In genomic region chr3:98417328-98417727, GRCm38 (mm10) we compare ENCODE assay signal across 10 mouse cellular contexts. TPM values are rescaled to one million over a fixed set of nuclear protein-coding genes. Genes with fewer than 3 reads are reported as not detected.
DNase-seq lines count a peak whose midpoint lies in the region; ATAC-seq and TF ChIP-seq lines count a peak whose summit lies in the region.
"Had no signal": no experiment of that assay in that cellular context is flagged by ENCODE, and none has a peak within 500 bp of the region (broad histone marks: within the 10 kb centered on the region; RNA-seq: fewer than 3 reads in every experiment).

No protein-coding gene starts in this region.

- intact Hi-C loops in left cerebral cortex, postnatal 4 days (cut with DNase I), result no loop called here

- H3K9me3 ChIP-seq in limb, embryonic 13.5 days, result no peaks in the 10 kb centered on the region
- no peaks in the 10 kb centered on the region for H3K9me3 ChIP-seq in limb, embryonic 10.5 days (replicated peaks)
- no peaks in the 10 kb centered on the region for H3K9me3 ChIP-seq in midbrain, embryonic 16.5 days (replicated peaks; ENCODE audit: control insufficient read depth, low read length, poor library complexity, severe bottlenecking)
- H3K9me3 ChIP-seq: limb, embryonic 12.5 days had no signal

- 0 out of 2 replicates have a peak, but pooled peaks have one; percentile 32 for ATAC-seq in limb, embryonic 13.5 days (ENCODE audit: low FRiP score, low read depth)
- peak; percentile 75 for ATAC-seq in midbrain, embryonic 16.5 days

- H3K27me3 ChIP-seq in limb, embryonic 13.5 days, result no peaks in the 10 kb centered on the region
- H3K27me3 ChIP-seq in limb, embryonic 10.5 days (ENCODE audit: low read depth, poor library complexity, severe bottlenecking), result no peaks in the 10 kb centered on the region
- no peaks in the 10 kb centered on the region for H3K27me3 ChIP-seq in kidney, adult 2 months (replicated peaks; ENCODE audit: control insufficient read depth, insufficient read depth, low read length)
- no peaks in the 10 kb centered on the region for H3K27me3 ChIP-seq in midbrain, embryonic 16.5 days (ENCODE audit: control insufficient read depth, insufficient read depth, low read depth, low read length)
- H3K27me3 ChIP-seq: limb, embryonic 12.5 days had no signal

- no peak overlapping the region for H3K27ac ChIP-seq in limb, embryonic 13.5 days
- no peak overlapping the region for H3K27ac ChIP-seq in limb, embryonic 10.5 days
- H3K27ac ChIP-seq in kidney, adult 2 months (ENCODE audit: insufficient read depth, low read depth, low read length), result peak overlapping the region; percentile 80
- 0 out of 2 replicates have a peak overlapping the region, but pooled peaks have one; percentile 15 for H3K27ac ChIP-seq in midbrain, embryonic 16.5 days (ENCODE audit: low read length)
- H3K27ac ChIP-seq: limb, embryonic 12.5 days had no signal

- no peak overlapping the region for H3K4me2 ChIP-seq in limb, embryonic 13.5 days (replicated peaks)
- H3K4me2 ChIP-seq in midbrain, embryonic 16.5 days (ENCODE audit: low read length), result no peak overlapping the region
- H3K4me2 ChIP-seq: limb, embryonic 12.5 days had no signal

- peaks cover 18% of the 10 kb centered on the region for H3K4me1 ChIP-seq in limb, embryonic 13.5 days
- H3K4me1 ChIP-seq in limb, embryonic 10.5 days, result peaks cover 7% of the 10 kb centered on the region
- H3K4me1 ChIP-seq in kidney, adult 2 months (ENCODE audit: control insufficient read depth, insufficient read depth, low read length), result peaks cover 40% of the 10 kb centered on the region; the same call in 1 of the 2 replicates
- H3K4me1 ChIP-seq in midbrain, embryonic 16.5 days (ENCODE audit: control insufficient read depth, insufficient read depth, low read length), result peaks cover 3% of the 10 kb centered on the region; the same call in 1 of the 2 replicates

- no peak for TF ChIP-seq CTCF in kidney, adult 2 months (conservative IDR thresholded peaks at IDR 0.05; ENCODE audit: insufficient read depth, insufficient read length, low read depth, low read length)

- DNase-seq in limb, embryonic 10.5 days (ENCODE audit: low spot score), result no peak
- peak; percentile 77 for DNase-seq in cerebellum, adult 8-10 months
- peak; percentile 99 for DNase-seq in heart, adult 11 months
- peak; percentile 98 for DNase-seq in kidney, adult 2 months
- peak; percentile 97 for DNase-seq in left cerebral cortex, postnatal 4 days
- peak; percentile 72 for DNase-seq in urinary bladder, postnatal 4 days (ENCODE audit: low spot score in 2 of 2)

- TF ChIP-seq POLR2A in kidney, adult 2 months (IDR thresholded peaks at IDR 0.05; ENCODE audit: low read depth, low read length), result no peak

- H3K4me3 ChIP-seq in limb, embryonic 13.5 days, result no peak overlapping the region
- H3K4me3 ChIP-seq in limb, embryonic 10.5 days, result no peak overlapping the region
- H3K4me3 ChIP-seq in kidney, adult 2 months (ENCODE audit: insufficient read depth, low read depth, low read length), result no peak overlapping the region
- H3K4me3 ChIP-seq in midbrain, embryonic 16.5 days (ENCODE audit: low read depth, low read length), result no peak overlapping the region
- H3K4me3 ChIP-seq: limb, embryonic 12.5 days had no signal

- H3K9ac ChIP-seq in limb, embryonic 13.5 days, result no peak overlapping the region
- H3K9ac ChIP-seq in midbrain, embryonic 16.5 days (ENCODE audit: low read depth, low read length), result no peak overlapping the region
- H3K9ac ChIP-seq: limb, embryonic 12.5 days had no signal

- 68% methylated on average over 4 of the region's 4 CpGs for WGBS in limb, embryonic 13.5 days
- 81% methylated on average over 4 of the region's 4 CpGs for WGBS in limb, embryonic 10.5 days
- 13% methylated on average over 4 of the region's 4 CpGs for WGBS in kidney, adult 2 months
- WGBS in midbrain, embryonic 16.5 days, result 73% methylated on average over 4 of the region's 4 CpGs

- no peaks in the 10 kb centered on the region; the same call in 1 of the 2 replicates for H3K36me3 ChIP-seq in limb, embryonic 13.5 days
- no peaks in the 10 kb centered on the region for H3K36me3 ChIP-seq in limb, embryonic 10.5 days
- H3K36me3 ChIP-seq in kidney, adult 2 months (ENCODE audit: control insufficient read depth, insufficient read depth, low read length), result no peaks in the 10 kb centered on the region
- H3K36me3 ChIP-seq in midbrain, embryonic 16.5 days (ENCODE audit: control insufficient read depth, insufficient read depth, low read length), result no peaks in the 10 kb centered on the region
- H3K36me3 ChIP-seq: G1E; limb, embryonic 12.5 days had no signal

RNA-seq across cellular contexts. Expression of gene Zfp697, which starts 35.1 kb away (rescaled TPM):
- polyA plus RNA-seq in limb, embryonic 13.5 days (2015; fragmentation: Nextera tagmentation; extraction: Ambion mirVana), result 8.5 and 9.0 TPM in 2 replicates
- 7.8 and 9.4 TPM in 2 replicates for polyA plus RNA-seq in limb, embryonic 10.5 days (2016; fragmentation: Nextera tagmentation; extraction: Ambion mirVana)
- polyA plus RNA-seq in kidney, adult 2 months (2012; rRNA removed), result 14.7 and 16.2 TPM in 2 replicates
- 10 to 100 TPM; 41.0 to 42.9 TPM for total RNA-seq in left cerebral cortex, postnatal 4 days (2021)
- 17.7 and 18.2 TPM in 2 replicates for polyA plus RNA-seq in midbrain, embryonic 16.5 days (2015; fragmentation: Nextera tagmentation; extraction: Ambion mirVana)
- polyA plus RNA-seq: G1E had no signal

RNA-seq across cellular contexts. Expression of gene Gm4450, which starts 39.6 kb away (rescaled TPM):
- polyA plus RNA-seq in limb, embryonic 13.5 days (2015; fragmentation: Nextera tagmentation; extraction: Ambion mirVana), result not detected in 2 replicates
- polyA plus RNA-seq in limb, embryonic 10.5 days (2016; fragmentation: Nextera tagmentation; extraction: Ambion mirVana), result not detected in 2 replicates
- 306 and 370 TPM in 2 replicates for polyA plus RNA-seq in kidney, adult 2 months (2012; rRNA removed)
- not detected for total RNA-seq in left cerebral cortex, postnatal 4 days (2021)
- 0.12 TPM in 1 of 2 replicates, not detected in the other for polyA plus RNA-seq in midbrain, embryonic 16.5 days (2015; fragmentation: Nextera tagmentation; extraction: Ambion mirVana)
- total RNA-seq: G1E had no signal
- polyA plus RNA-seq: G1E had no signal

Comparison
In these comparisons a context has a peak if more than half of its experiments do, and no peak if none do; other contexts are left out.
1. H3K27ac ChIP-seq: peak in kidney, adult 2 months (single experiment) and midbrain, embryonic 16.5 days (single experiment); none in limb, embryonic 13.5 days (single experiment) and limb, embryonic 10.5 days (single experiment).
2. RNA of gene Gm4450, which starts 39.6 kb away (polyA plus RNA-seq): 306 to 370 TPM in kidney, adult 2 months; not detected in limb, embryonic 13.5 days, not detected in limb, embryonic 10.5 days and 0.12 TPM in midbrain, embryonic 16.5 days; every median in the first group is over 100 times any median in the second.